Mouse (Mus musculus): ENCODE results near the gene Sorbs1.

GRCm38 (mm10) chr19:40380656-40381055 is 132.9 kb downstream of the Sorbs1 start:
- TF ChIP-seq CTCF (IDR thresholded peaks at IDR 0.05; ENCODE audit: extremely low read depth, insufficient read length, insufficient replicate concordance, low read depth, low read length) (no peak), POLR2A (IDR thresholded peaks at IDR 0.05; ENCODE audit: low read depth, low read length) (no peak)
